Mouse (Mus musculus) ES-Bruce4 (cell line): ENCODE data around the gene Gm14569. TPM values are rescaled to one million over a fixed set of nuclear protein-coding genes. Genes with fewer than 3 reads are reported as not detected.
A peak's percentile ranks its signal among the peaks of the same experiment; 100 is the strongest.

Experiments used
- H3K27ac ChIP-seq: 2 replicates; pipeline ENCODE4 v1.5.1; 2012; ENCODE audit warnings: low read length, inconsistent platforms; ENCODE audit not compliant: insufficient read depth
- H3K27me3 ChIP-seq: 2 replicates; pipeline ENCODE4 v1.6.1; 2012; ENCODE audit warnings: mild to moderate bottlenecking, low read length, inconsistent platforms; ENCODE audit not compliant: control insufficient read depth, poor library complexity, insufficient read depth, severe bottlenecking
- H3K36me3 ChIP-seq: 2 replicates; pipeline ENCODE4 v1.6.1; 2012; ENCODE audit warnings: inconsistent platforms, mild to moderate bottlenecking, low read length, moderate library complexity; ENCODE audit not compliant: control insufficient read depth, poor library complexity, insufficient read depth, severe bottlenecking
- H3K4me1 ChIP-seq: one replicate; pipeline ENCODE4 v1.8.1; 2011; ENCODE audit warnings: low read length; ENCODE audit not compliant: control insufficient read depth, insufficient read depth
- H3K4me3 ChIP-seq: 2 replicates; pipeline ENCODE4 v1.5.1; 2011; ENCODE audit warnings: low read depth, mild to moderate bottlenecking, low read length
- H3K9ac ChIP-seq: 2 replicates; pipeline ENCODE4 v1.6.1; 2012; ENCODE audit warnings: low read depth, mild to moderate bottlenecking, inconsistent platforms; ENCODE audit not compliant: poor library complexity, severe bottlenecking
- H3K9me3 ChIP-seq: replicated peaks from 2 replicates; pipeline ENCODE4 v1.6.1; 2012; ENCODE audit warnings: mild to moderate bottlenecking, low read length, inconsistent platforms; ENCODE audit not compliant: control insufficient read depth, poor library complexity, insufficient read depth, severe bottlenecking
- CTCF ChIP-seq: IDR thresholded peaks from one replicate; pipeline ENCODE4 v1.8.1; 2011; ENCODE audit warnings: low read depth, low read length
- EP300 ChIP-seq: IDR thresholded peaks from 2 replicates; pipeline ENCODE4 v1.6.1; 2011; ENCODE audit warnings: low read depth, low read length; ENCODE audit not compliant: insufficient read depth
- POLR2A ChIP-seq: IDR thresholded peaks from one replicate; pipeline ENCODE4 v1.8.1; 2011; ENCODE audit warnings: low read length; ENCODE audit not compliant: insufficient read depth
- polyA plus RNA-seq: library from polyadenylated mRNA; stranded (reverse); fragments of >200 nt; gene quantifications from 2 replicates; pipeline ENCODE4 v1.2.4, GENCODE M21; 2011; ENCODE audit warnings: low read depth; ENCODE audit not compliant: missing spikeins, insufficient read depth, insufficient read length

Gene Gm14569
- polyA plus RNA-seq, 1 experiment = not detected

- TF ChIP-seq POLR2A = no peak
- TF ChIP-seq EP300 = no peak
- TF ChIP-seq CTCF = peak; percentile 4
- no peak overlapping the region for H3K4me3 ChIP-seq
- no peaks in the 10 kb centered on the region for H3K9me3 ChIP-seq
- no peaks in the 10 kb centered on the region for H3K27me3 ChIP-seq
- no peaks in the 10 kb centered on the region for H3K36me3 ChIP-seq
- H3K9ac ChIP-seq = no peak overlapping the region
- no peaks in the 10 kb centered on the region for H3K4me1 ChIP-seq
- H3K27ac ChIP-seq = no peak overlapping the region
Measured at GRCm38 (mm10) chrX:36456031-36456430, 35.6 kb downstream of the Gm14569 start.

- TF ChIP-seq POLR2A (no peak), EP300 (no peak), CTCF (no peak)
- H3K4me1 ChIP-seq = no peaks in the 10 kb centered on the region
- no peak overlapping the region for H3K27ac ChIP-seq
- H3K9ac ChIP-seq = no peak overlapping the region
- H3K27me3 ChIP-seq = no peaks in the 10 kb centered on the region
- H3K4me3 ChIP-seq = no peak overlapping the region
- no peaks in the 10 kb centered on the region for H3K36me3 ChIP-seq
- no peaks in the 10 kb centered on the region for H3K9me3 ChIP-seq
Measured at GRCm38 (mm10) chrX:36437932-36438331, 53.7 kb downstream of the Gm14569 start.

- Histone ChIP-seq H3K36me3 (no peaks in the 10 kb centered on the region), H3K9me3 (no peaks in the 10 kb centered on the region), H3K4me3 (no peak overlapping the region), H3K27ac (no peak overlapping the region), H3K27me3 (no peaks in the 10 kb centered on the region), H3K9ac (no peak overlapping the region), H3K4me1 (no peaks in the 10 kb centered on the region)
- no peak for TF ChIP-seq POLR2A
- TF ChIP-seq CTCF = peak; percentile 19
Measured at GRCm38 (mm10) chrX:36434993-36435392, 56.6 kb downstream of the Gm14569 start.

GRCm38 (mm10) chrX:36419153-36419552 is 72.5 kb downstream of the Gm14569 start:
- no peaks in the 10 kb centered on the region for H3K36me3 ChIP-seq
- TF ChIP-seq CTCF (no peak), POLR2A (no peak), EP300 (no peak)
- no peak overlapping the region for H3K4me3 ChIP-seq
- H3K9me3 ChIP-seq = no peaks in the 10 kb centered on the region
- H3K27me3 ChIP-seq = no peaks in the 10 kb centered on the region
- no peak overlapping the region for H3K9ac ChIP-seq
- H3K4me1 ChIP-seq = no peaks in the 10 kb centered on the region
- H3K27ac ChIP-seq = no peak overlapping the region

GRCm38 (mm10) chrX:36402316-36402715 is 89.3 kb downstream of the Gm14569 start:
- Histone ChIP-seq H3K9me3 (no peaks in the 10 kb centered on the region), H3K36me3 (no peaks in the 10 kb centered on the region), H3K4me1 (no peaks in the 10 kb centered on the region), H3K9ac (no peak overlapping the region), H3K27me3 (no peaks in the 10 kb centered on the region), H3K27ac (no peak overlapping the region), H3K4me3 (no peak overlapping the region)
- TF ChIP-seq POLR2A (no peak), CTCF (peak; percentile 43)

- H3K9me3 ChIP-seq = no peaks in the 10 kb centered on the region
- no peaks in the 10 kb centered on the region for H3K27me3 ChIP-seq
- no peaks in the 10 kb centered on the region for H3K36me3 ChIP-seq
- no peak for TF ChIP-seq EP300
- no peak for TF ChIP-seq POLR2A
- no peak for TF ChIP-seq CTCF
- H3K27ac ChIP-seq = no peak within 1 kb of the TSS
- no peak within 1 kb of the TSS for H3K9ac ChIP-seq
- H3K4me1 ChIP-seq = no peaks in the 10 kb centered on the region
- no peak within 1 kb of the TSS for H3K4me3 ChIP-seq
Measured at GRCm38 (mm10) chrX:36400980-36401379, 90.7 kb downstream of the Gm14569 start, which contains the start of gene Gm6268. Gm6268 (plus strand) TSS chrX:36401280.
